Mouse (Mus musculus): Measurements from ENCODE around the gene Olfr65.
A peak's percentile ranks its signal among the peaks of the same experiment; 100 is the strongest.

Olfr65 gene

DNA sequence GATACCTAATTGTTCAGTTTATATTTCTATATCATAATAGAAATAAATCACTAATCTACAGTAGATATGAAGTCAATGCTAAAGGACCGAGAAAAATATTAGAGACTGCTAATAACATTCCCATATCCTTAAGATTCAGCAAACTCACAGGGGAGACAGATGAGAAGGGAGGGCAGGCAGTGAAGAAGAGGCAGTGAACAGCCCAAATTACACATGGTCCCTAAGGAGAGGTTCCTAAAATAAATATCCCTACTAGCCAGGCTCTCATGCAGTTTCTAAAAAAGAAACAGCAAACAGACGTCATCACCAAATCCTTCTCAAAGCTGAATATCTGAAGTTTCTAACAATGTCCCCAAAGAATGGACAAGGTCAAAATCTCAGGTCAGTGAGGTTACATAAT is at the start of gene Olfr65:
Gene Olfr65 (plus strand): TSS at position 301 of the 400 bp plus-strand sequence.
- DNase-seq (ENCODE audit: low spot score in 2 of 2): no peak

DNA sequence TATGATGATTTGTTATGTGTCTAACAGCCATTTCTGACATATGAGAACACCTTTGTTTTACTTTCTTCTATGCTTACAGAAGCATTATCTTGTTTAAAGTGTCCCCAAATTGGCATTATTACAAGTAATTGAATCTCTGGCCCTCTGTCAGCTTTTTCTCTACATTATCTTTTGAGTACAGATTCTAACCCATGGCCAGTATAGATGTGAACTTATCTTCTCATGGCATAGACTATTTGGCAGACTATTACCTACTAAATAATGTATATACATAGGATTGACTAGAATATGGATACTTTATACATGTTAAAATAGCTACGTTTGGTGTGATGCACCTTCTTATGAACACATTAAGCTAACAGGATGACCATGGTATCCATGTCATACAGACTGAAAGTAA is 48.6 kb upstream of the Olfr65 start:
- DNase-seq (ENCODE audit: low spot score in 2 of 2): no peak

GRCm38 (mm10) chr7:103859076-103859475 is 44.2 kb upstream of the Olfr65 start:
- DNase-seq (ENCODE audit: low spot score in 2 of 2): no peak

GRCm38 (mm10) chr7:103860855-103861254 is 42.4 kb upstream of the Olfr65 start:
- no peak for DNase-seq (ENCODE audit: low spot score in 2 of 2)

- no peak for DNase-seq (ENCODE audit: low spot score in 2 of 2)
These were observed 41.8 kb upstream of the Olfr65 start for GRCm38 (mm10) chr7:103861531-103861930.

DNA sequence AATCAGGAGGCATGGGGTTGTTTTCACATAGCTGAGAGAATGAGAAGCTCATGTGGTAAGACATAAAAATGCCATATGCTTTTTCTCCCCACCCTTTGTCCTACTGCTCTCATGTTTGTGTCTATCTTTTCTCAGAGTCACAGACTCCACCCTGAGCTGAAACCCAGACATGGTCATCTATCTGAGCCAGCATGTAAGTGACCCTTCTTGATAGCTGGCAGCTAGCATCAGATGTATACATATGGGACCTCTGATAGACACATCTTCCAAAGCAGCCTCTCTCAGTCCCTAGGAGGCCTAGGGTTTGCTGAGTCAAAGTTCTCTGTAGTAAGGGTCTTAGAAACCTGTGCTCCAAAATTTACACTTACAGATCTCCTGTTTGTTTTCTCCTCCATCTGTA is 37.6 kb upstream of the Olfr65 start:
- DNase-seq (ENCODE audit: low spot score in 2 of 2): no peak

- DNase-seq (ENCODE audit: low spot score in 2 of 2): no peak
These were observed 32.6 kb upstream of the Olfr65 start for GRCm38 (mm10) chr7:103870667-103871066.

DNA sequence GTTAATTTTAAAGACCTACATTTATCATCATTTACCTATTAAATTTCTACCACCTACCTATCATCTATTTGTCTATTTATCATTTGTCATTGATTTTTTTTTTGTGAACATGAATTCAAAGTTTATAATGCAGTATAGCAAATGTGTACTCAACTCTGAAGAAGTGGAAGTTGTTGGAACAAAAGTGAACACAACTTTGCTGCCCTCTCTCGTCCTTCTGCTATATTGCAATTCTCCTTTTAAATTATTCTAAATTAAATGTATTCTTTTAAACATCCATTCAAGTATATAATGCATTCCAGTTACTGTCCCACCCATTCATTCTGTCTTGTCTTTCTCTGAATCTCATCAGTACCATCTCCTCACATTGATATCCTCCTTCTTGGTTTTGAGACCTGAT is 30.2 kb upstream of the Olfr65 start:
- no peak for DNase-seq (ENCODE audit: low spot score in 2 of 2)

- DNase-seq (ENCODE audit: low spot score in 2 of 2): no peak
These were observed 28.8 kb upstream of the Olfr65 start for GRCm38 (mm10) chr7:103874451-103874850.

DNA sequence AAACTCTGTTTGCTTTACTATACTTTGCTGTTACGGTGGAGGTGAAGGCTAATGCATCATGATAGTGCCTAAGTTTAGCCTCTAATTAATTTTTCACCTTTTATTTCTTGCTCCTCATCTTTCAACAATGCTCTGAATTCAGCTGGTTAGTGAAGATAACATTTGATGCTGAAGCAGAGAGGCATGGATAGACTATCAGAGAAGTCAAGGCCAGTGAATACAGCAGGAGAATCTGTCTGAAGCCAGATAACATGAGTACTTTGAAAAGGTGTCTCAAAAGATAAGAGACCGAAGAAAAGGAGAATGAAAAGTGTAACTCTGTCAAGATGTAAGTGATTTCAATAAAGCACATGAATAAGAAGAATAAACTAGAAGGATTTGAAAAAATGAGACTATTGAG is 26.2 kb upstream of the Olfr65 start:
- DNase-seq (ENCODE audit: low spot score in 2 of 2): no peak

GRCm38 (mm10) chr7:103886152-103886551 is 17.1 kb upstream of the Olfr65 start, which contains the start of gene Olfr66:
TSS of gene Olfr66 (minus strand) at chr7:103886252.
- no peak for DNase-seq (ENCODE audit: low spot score in 2 of 2)

DNA sequence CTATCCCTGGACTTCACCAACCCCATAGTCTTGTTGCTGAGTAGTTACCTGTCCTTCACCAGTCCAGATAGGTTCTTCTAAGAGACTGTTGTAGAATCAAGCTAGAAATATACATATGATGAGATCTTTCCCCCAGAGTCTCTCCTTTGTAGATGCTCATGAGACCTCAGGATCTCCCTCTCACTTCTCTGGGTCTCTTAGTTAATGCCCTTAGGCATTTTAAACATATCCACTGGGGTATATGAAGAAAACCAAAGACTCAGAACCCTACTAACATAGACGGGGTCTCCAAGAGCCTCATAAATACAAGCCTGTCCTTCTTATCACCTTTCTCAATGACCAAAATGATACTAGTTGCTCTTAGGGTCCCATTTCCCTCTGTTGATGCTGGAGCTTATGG is 8.9 kb upstream of the Olfr65 start, which contains the start of gene Olfr64:
Gene Olfr64 (minus strand): TSS at position 101 of the 400 bp plus-strand sequence.
- no peak for DNase-seq (ENCODE audit: low spot score in 2 of 2)

DNA sequence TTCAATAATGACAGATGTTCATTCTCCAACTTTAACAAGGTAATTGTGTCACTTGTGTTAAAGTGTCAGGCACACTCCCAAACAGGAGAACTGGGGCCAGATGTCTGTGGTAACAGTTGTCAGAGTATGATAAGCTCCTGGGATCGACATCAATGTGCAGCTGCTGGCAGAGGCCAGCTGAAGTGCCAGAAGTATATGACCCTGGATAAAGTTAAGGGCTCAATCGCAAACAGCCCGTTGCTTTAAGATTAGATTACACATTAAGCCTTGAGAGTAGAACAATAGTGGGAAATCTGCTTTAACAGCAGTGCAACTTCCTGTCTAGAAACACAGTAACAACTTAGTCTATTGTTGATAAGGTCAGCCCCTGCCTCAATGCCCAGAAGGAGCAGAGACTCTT is 6.8 kb downstream of the Olfr65 start:
- DNase-seq (ENCODE audit: low spot score in 2 of 2): no peak

DNA sequence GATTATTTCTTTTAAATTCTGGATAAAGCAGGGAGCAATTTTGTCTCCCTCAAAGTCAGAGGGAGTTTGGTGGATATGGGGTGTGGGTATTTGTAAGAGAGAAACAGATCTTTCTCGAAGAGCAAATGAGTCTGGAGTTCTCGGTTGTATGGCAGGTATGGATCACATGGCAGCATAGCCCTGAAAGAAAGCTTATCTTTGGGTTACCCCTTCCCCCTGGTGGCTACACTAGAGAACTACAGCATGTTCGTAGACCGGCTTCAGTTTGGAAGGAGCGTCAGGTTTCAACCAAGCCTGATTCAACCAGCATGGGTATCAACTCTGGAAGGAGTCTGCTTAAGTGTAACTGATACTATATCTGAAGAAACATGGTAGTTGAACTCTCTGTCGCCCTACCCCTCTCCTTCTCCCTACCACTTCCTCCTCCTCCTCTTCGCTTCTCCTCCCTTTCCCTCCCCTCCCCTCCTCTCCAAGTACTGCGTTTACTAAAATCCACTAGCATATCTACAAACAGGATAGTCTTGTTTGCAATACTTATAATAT is 9.8 kb downstream of the Olfr65 start:
- DNase-seq (ENCODE audit: low spot score in 2 of 2): no peak

DNA sequence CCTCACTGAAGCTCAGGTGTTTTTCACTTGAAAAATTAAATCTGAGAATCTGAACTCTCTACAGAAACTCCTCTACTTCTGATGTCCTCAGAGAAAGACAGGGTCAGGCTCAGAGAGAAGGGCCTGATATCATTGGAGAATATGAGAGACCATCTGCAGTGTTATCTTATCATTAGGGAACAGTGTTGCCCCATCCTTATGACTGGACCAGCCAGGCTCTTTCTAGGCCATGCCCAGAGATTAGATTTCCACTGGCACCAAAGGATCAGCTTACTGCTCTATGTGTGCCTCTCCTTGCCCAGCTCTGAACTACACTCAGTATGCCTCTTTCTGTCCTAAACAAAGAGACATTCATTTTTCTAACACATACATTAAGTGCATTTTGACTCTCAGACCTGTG is 12.1 kb downstream of the Olfr65 start:
- no peak for DNase-seq (ENCODE audit: low spot score in 2 of 2)

DNA sequence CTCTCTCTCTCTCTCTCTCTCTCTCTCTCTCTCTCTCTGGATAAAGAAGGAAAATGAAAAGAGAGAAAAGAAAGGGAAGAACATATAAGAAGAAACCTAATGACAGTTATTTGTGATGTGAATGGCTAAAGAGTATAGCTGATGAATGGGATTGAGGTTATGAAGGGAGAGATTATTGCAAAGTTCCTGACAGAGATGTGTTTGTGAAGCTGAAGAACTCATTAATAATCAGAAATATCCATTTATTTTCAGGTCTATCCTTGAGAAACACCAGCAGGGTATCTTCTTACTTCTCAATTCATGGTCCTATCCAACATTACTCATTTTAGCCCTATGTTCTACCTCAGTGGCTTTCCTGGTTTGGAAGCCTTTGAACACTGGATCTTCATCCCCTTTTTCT is 25.2 kb downstream of the Olfr65 start, which contains the start of gene Olfr631:
Gene Olfr631 (plus strand): TSS at position 301 of the 400 bp plus-strand sequence.
- no peak for DNase-seq (ENCODE audit: low spot score in 2 of 2)

DNA sequence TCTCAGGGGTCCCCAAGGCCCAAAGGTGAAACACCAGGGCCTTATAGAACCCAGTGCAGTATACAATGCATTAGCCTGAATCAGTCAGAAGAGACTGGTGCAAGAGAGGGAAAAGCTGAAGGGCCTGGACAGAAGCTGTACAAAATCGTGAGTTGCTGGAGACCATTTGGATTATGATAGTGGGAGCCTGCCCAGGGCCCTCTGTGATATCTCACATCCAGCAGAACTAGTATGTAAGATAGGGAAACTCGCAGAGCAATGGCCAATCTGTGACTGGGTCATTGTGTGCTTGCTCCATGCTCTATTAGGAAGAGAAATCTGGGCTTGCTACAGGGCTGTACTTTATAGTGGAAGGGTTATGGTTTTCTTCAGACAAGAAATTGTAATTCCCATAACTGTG is 31.0 kb downstream of the Olfr65 start, which contains the start of gene Olfr632:
Gene Olfr632 (plus strand): TSS at position 84 of the 400 bp plus-strand sequence.
- DNase-seq (ENCODE audit: low spot score in 2 of 2): no peak

- DNase-seq (ENCODE audit: low spot score in 2 of 2): peak in 1 of 2 experiments; percentile 40
These were observed 39.4 kb downstream of the Olfr65 start for GRCm38 (mm10) chr7:103942730-103943129.

DNA sequence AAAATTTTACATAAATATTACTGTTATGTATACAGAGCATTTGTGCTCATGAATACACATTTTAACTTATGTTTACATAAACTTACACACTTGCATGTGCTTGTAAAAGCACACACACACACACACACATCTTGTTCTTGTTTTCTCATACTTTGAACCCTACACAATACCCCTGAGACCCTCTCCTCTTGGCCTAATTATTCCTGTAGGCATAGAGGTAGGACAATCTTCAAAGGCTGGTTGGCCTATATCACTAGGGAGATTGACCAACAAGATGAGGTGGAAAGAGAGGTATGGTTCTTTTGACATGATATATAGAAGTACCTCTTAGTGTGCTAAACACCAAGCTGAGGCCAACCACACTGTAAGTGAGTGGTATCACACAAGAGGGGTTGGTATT is 40.9 kb downstream of the Olfr65 start, which contains the start of gene Olfr633:
Gene Olfr633 (plus strand): TSS at position 301 of the 400 bp plus-strand sequence.
- no peak for DNase-seq (ENCODE audit: low spot score in 2 of 2)

Measured in thymus, postnatal 10 days (tissue).